Mouse (Mus musculus) megakaryocyte, embryonic 14.5 days (primary cell): ENCODE data around the gene Hfe.

Experiments
- FLI1 ChIP-seq: IDR thresholded peaks from 2 replicates; pipeline ENCODE4 v1.6.1; 2012; ENCODE audit warnings: low read length, inconsistent platforms, mixed read lengths
- GATA1 ChIP-seq: IDR thresholded peaks from 3 replicates; pipeline ENCODE4 v1.6.1; 2012; ENCODE audit warnings: mixed read lengths, low read length, inconsistent platforms, borderline replicate concordance

GRCm38 (mm10) chr13:23698300-23698693, 12.4 kb downstream of the Hfe start, which contains the start of gene Hist1h4c:
- TF ChIP-seq GATA1: no peak
- TF ChIP-seq FLI1: no peak
